Mouse (Mus musculus) embryonic facial prominence, embryonic 11.5 days (tissue): ENCODE data around the gene Tnnt3. TPM values are rescaled to one million over a fixed set of nuclear protein-coding genes. Genes with fewer than 3 reads are reported as not detected.

Experiments used
- ATAC-seq: fragments of 200-750 bp; cut with Nextera tagmentation; replicated peaks from 2 replicates; pipeline ENCODE4 v1.8.0; 2017; ENCODE audit warnings: low read depth; ENCODE audit not compliant: insufficient number of reproducible peaks, low FRiP score, low TSS enrichment
- DNase-seq: peaks from one replicate; pipeline ENCODE4 v3.0.0-alpha.2; 2015; ENCODE audit warnings: low spot score
- H3K27ac ChIP-seq: fragments of 300-500 bp; sonication (generic); replicated peaks from 2 replicates; pipeline ENCODE4 v1.5.1; 2014; ENCODE audit warnings: mild to moderate bottlenecking, low read depth, low read length, control low read depth
- H3K27me3 ChIP-seq: fragments of 300-500 bp; sonication (generic); 2 replicates; pipeline ENCODE4 v1.6.1; 2014; ENCODE audit warnings: mild to moderate bottlenecking, low read length, moderate library complexity, mixed read lengths; ENCODE audit not compliant: control insufficient read depth, insufficient read depth
- H3K36me3 ChIP-seq: fragments of 300-500 bp; sonication (generic); replicated peaks from 2 replicates; pipeline ENCODE4 v1.6.1; 2014; ENCODE audit warnings: low read depth, mild to moderate bottlenecking, low read length, moderate library complexity, mixed read lengths; ENCODE audit not compliant: control insufficient read depth, insufficient read depth
- H3K4me1 ChIP-seq: fragments of 300-500 bp; sonication (generic); 2 replicates; pipeline ENCODE4 v1.6.1; 2014; ENCODE audit warnings: low read length, mixed read lengths; ENCODE audit not compliant: control insufficient read depth, insufficient read depth
- H3K4me2 ChIP-seq: fragments of 300-500 bp; sonication (generic); 2 replicates; pipeline ENCODE4 v1.6.1; 2014; ENCODE audit warnings: low read depth, mild to moderate bottlenecking, control low read depth, low read length, moderate library complexity
- H3K4me3 ChIP-seq: fragments of 300-500 bp; sonication (generic); 2 replicates; pipeline ENCODE4 v1.5.1; 2014; ENCODE audit warnings: low read depth, low read length, control low read depth
- H3K9ac ChIP-seq: fragments of 300-500 bp; sonication (generic); replicated peaks from 2 replicates; pipeline ENCODE4 v1.6.1; 2014; ENCODE audit warnings: mild to moderate bottlenecking, control low read depth, low read length
- H3K9me3 ChIP-seq: fragments of 300-500 bp; sonication (generic); replicated peaks from 2 replicates; pipeline ENCODE4 v1.6.1; 2016; ENCODE audit warnings: mild to moderate bottlenecking, low read length, inconsistent platforms, mixed read lengths; ENCODE audit not compliant: control insufficient read depth
- WGBS: fragments of 180-500 bp; shearing (Covaris S2); extraction: QIAGEN DNeasy Blood & Tissue Kit; methylation state at CpG from one replicate; pipeline ENCODE4 v1.1.7; 2014; 5-methylcytosine and 5-hydroxymethylcytosine counted together
- polyA plus RNA-seq: library from polyadenylated mRNA; unstranded; fragments of >200 nt; fragmentation: Nextera tagmentation; extraction: Ambion mirVana; gene quantifications from 2 replicates; pipeline ENCODE4 v1.2.1, GENCODE M21; 2014

The Tnnt3 gene
- polyA plus RNA-seq, 1 experiment from 2014 or later: 2.8 TPM

DNA sequence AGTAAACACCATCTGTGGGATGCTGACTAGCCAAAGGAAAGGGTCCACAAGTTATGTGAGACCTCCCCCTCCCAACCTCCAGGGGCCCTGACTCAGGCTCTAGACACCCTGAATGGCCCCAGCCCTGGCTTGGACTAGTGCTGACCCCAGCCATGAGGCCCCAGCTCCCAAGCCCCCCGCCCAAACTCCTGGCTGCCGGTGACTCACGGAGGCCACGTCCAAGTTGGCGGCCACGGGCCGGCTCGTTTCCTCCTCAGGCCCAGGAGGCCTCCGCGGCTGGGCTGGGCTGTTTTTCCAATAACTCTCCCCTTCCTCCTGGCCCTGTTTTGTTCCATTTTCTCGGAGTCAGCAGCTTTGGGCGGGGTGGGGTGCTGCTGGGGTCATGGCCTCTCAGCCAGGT, 13.9 kb upstream of the Tnnt3 start:
- Histone ChIP-seq H3K4me2 (no peak overlapping the region), H3K36me3 (no peaks in the 10 kb centered on the region), H3K4me3 (no peak overlapping the region), H3K9me3 (no peaks in the 10 kb centered on the region), H3K9ac (no peak overlapping the region), H3K27ac (no peak overlapping the region), H3K4me1 (peaks cover 29% of the 10 kb centered on the region), H3K27me3 (no peaks in the 10 kb centered on the region)
- DNase-seq: no peak
- no peak for ATAC-seq
- WGBS: 79% methylated on average over 12 of the region's 12 CpGs

DNA sequence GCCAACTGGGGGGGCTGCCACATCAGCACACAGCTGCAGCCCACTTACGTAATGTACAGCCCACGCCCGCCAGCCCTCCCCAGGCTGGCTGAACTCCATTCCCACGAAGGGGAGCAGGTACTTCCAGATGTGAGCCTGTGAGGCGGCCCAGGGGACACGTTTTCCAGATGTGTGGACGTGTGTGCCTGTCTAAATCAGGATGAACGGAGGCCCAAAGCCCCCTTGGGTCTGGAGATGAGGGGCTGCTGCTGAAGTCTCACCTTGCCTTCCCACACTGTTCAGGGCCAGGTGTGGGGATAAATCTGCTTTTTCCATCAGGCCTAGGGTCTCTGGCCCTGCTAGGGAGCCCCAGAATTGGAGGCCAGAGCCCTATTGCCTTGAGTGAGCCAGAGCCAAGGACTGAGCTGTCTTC, 11.9 kb upstream of the Tnnt3 start:
- Histone ChIP-seq H3K4me1 (peaks cover 20% of the 10 kb centered on the region), H3K36me3 (no peaks in the 10 kb centered on the region), H3K27ac (peak overlapping the region; percentile 83), H3K4me2 (no peak overlapping the region), H3K9ac (peak overlapping the region; percentile 46), H3K9me3 (no peaks in the 10 kb centered on the region), H3K27me3 (no peaks in the 10 kb centered on the region), H3K4me3 (no peak overlapping the region)
- no peak for ATAC-seq
- 50% methylated on average over 8 of the region's 8 CpGs for WGBS
- DNase-seq: peak; percentile 22

DNA sequence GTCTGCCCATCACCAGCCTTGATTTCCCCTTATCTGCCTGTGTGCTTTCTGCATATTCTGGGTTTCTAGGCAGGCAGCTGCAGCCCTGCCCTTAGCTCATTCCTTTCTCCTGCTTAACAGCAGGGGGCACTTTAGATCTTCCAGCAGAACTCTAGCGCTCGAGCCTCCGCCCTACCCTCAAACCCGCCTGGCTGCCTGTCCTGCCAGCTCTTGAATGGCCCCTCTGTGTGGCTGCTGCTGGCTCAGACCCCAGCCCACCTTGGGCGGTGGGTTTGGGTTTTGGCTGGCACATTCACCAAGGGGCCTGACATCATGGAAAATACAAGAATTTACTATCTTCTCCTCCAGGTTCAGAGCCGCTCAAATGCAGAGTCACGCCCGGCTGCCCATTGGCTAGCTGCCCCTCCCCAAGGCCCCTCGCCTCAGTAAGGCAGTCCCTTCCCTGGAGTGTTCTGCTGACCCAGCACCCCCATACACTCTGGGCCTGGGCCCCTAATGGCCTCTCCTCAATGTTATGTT, 11.2 kb upstream of the Tnnt3 start:
- Histone ChIP-seq H3K9ac (peak overlapping the region; percentile 46), H3K4me1 (peaks cover 13% of the 10 kb centered on the region), H3K4me3 (no peak overlapping the region)

DNA sequence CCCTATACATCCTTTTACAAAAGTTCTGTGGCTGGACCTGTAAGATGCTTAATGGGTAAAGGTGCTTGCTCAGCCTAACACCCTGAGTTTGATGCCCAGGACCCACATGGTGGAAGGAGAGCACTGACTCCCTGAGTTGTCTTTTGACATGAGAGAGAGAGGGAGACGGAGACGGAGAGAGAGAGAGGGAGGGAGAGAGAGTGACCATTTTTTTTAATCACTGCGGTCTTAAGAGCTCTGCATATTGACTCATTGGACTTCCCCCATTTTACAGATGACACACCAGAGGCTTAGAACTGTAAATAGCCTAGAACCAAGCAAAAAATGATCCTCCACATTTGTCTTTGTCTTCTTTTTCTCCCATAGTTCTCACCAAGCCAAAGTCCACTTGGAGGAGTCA, 10.6 kb upstream of the Tnnt3 start:
- Histone ChIP-seq H3K9ac (no peak overlapping the region), H3K4me3 (no peak overlapping the region), H3K4me1 (peaks cover 7% of the 10 kb centered on the region), H3K27ac (peak overlapping the region; percentile 83), H3K9me3 (no peaks in the 10 kb centered on the region), H3K4me2 (no peak overlapping the region), H3K27me3 (no peaks in the 10 kb centered on the region), H3K36me3 (no peaks in the 10 kb centered on the region)
- DNase-seq (no peak), ATAC-seq (no peak)
- WGBS: 84% methylated on average over 3 of the region's 3 CpGs

More for the DNA sequence above, 11.2 kb upstream of the Tnnt3 start:
- H3K36me3 ChIP-seq: no peaks in the 10 kb centered on the region
- peak overlapping the region; percentile 16; the same call in 1 of the 2 replicates for H3K4me2 ChIP-seq
- WGBS: 17% methylated on average over 9 of the region's 9 CpGs
- ATAC-seq (peak; percentile 25), DNase-seq (peak; percentile 87)
- peak overlapping the region; percentile 83 for H3K27ac ChIP-seq
- H3K9me3 ChIP-seq: no peaks in the 10 kb centered on the region
- no peaks in the 10 kb centered on the region for H3K27me3 ChIP-seq

DNA sequence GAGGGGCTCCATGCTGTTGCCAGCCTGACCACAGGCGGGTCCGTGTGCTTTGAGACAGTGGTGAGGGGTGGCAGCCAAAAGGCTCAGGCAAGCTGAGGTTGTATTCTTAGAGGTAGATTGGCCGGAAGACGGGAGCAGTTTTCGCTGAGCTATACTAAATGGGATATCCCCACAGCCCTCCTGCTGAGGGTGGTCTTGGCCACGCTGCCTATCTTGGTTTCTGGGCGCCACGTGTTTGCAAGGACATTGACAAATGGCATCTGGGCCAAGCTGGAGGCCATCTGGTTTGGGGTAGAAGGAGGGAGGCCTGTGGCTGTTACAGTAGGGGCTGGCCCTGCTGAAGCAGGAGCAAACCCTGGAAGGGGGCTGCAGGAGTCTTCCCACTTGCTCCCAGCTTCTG, 5.1 kb upstream of the Tnnt3 start:
- Histone ChIP-seq H3K27ac (no peak overlapping the region), H3K27me3 (no peaks in the 10 kb centered on the region), H3K9me3 (no peaks in the 10 kb centered on the region), H3K4me3 (no peak overlapping the region), H3K4me2 (no peak overlapping the region), H3K36me3 (no peaks in the 10 kb centered on the region), H3K9ac (no peak overlapping the region), H3K4me1 (no peaks in the 10 kb centered on the region; the same call in 1 of the 2 replicates)
- no peak for DNase-seq
- 78% methylated on average over 8 of the region's 8 CpGs for WGBS
- no peak for ATAC-seq

- 79% methylated on average over 3 of the region's 3 CpGs for WGBS
- H3K9me3 ChIP-seq: no peaks in the 10 kb centered on the region
- DNase-seq (no peak), ATAC-seq (no peak)
- no peaks in the 10 kb centered on the region for H3K4me1 ChIP-seq
- H3K36me3 ChIP-seq: no peaks in the 10 kb centered on the region
- H3K27me3 ChIP-seq: no peaks in the 10 kb centered on the region
- H3K27ac ChIP-seq: no peak overlapping the region
- no peak overlapping the region for H3K9ac ChIP-seq
- H3K4me2 ChIP-seq: no peak overlapping the region
- H3K4me3 ChIP-seq: no peak overlapping the region
Measured at GRCm38 (mm10) chr7:142496158-142496557, 2.5 kb upstream of the Tnnt3 start.

DNA sequence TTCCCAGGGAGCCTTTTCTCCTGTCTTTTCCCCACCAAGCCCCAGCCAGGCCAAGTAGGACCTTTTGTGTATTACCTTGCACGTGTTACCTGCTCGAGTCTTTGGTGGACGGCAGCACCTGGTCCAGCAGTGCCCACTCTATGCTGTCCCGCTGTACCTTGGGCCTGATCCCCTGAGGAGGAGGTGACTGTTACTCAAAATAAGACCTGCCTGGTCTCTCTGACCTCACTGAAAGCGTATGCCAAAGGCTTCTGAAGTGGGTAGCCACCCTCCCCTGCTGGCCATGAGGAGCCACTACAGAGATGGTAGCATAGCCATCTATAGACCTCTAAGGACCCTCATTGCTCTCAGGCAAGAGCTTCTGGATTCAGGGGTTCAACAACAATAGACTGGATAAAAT, 1.8 kb upstream of the Tnnt3 start:
- Histone ChIP-seq H3K27me3 (no peaks in the 10 kb centered on the region), H3K36me3 (no peaks in the 10 kb centered on the region), H3K4me1 (no peaks in the 10 kb centered on the region), H3K4me3 (no peak overlapping the region), H3K9me3 (no peaks in the 10 kb centered on the region), H3K27ac (no peak overlapping the region), H3K9ac (no peak overlapping the region), H3K4me2 (no peak overlapping the region)
- 78% methylated on average over 5 of the region's 5 CpGs for WGBS
- ATAC-seq (no peak), DNase-seq (no peak)

DNA sequence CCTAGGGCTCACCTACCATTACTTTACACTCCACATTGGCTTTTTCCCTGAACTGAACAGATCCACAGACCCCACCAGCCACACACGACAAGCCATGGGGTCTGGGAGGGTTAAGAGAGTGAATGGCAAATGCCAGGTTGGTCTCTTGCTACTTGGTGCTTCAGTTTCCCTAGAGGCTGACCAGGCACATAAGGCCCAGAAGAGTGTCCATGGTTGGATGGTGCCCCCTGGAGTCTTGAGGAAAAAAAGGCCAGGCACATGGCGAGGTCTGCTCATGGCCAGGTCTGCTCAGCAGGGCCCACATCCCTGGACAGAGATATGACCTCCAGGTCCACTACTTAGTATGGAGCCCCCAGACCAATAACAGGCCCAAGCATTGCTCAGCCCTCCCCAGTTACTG, 861 bp upstream of the Tnnt3 start:
- no peak for ATAC-seq
- no peaks in the 10 kb centered on the region for H3K36me3 ChIP-seq
- no peaks in the 10 kb centered on the region for H3K4me1 ChIP-seq
- H3K9ac ChIP-seq: no peak overlapping the region
- H3K27me3 ChIP-seq: no peaks in the 10 kb centered on the region
- 90% methylated on average over 2 of the region's 2 CpGs for WGBS
- no peak overlapping the region for H3K4me2 ChIP-seq
- no peaks in the 10 kb centered on the region for H3K9me3 ChIP-seq
- no peak overlapping the region for H3K4me3 ChIP-seq
- no peak for DNase-seq
- H3K27ac ChIP-seq: no peak overlapping the region
